Mouse (Mus musculus) regulatory T cell (primary cell): Measurements from ENCODE around the gene Skap1.

ENCODE experiments used
- in situ Hi-C: fragments of 300-600 bp; cut with MboI, MseI; formaldehyde crosslinking; loops from one replicate; pipeline ENCODE4 v1.15.1; 2025; ENCODE audit warnings: high pct_unique_total_duplicates

The Skap1 gene

GRCm38 (mm10) chr11:96465426-96466056, 1.1 kb downstream of the Skap1 start:
- in situ Hi-C loops: no loop called here

GRCm38 (mm10) chr11:96466382-96466781, 2.0 kb downstream of the Skap1 start:
- in situ Hi-C loops: no loop called here

GRCm38 (mm10) chr11:96466987-96467386, 2.6 kb downstream of the Skap1 start:
- in situ Hi-C loops: no loop called here

- in situ Hi-C loops: no loop called here
Measured at GRCm38 (mm10) chr11:96468048-96468745, 3.8 kb downstream of the Skap1 start.

GRCm38 (mm10) chr11:96482711-96483110, 18.3 kb downstream of the Skap1 start:
- in situ Hi-C loops: no loop called here

- in situ Hi-C loops: no loop called here
Measured at GRCm38 (mm10) chr11:96483179-96483578, 18.8 kb downstream of the Skap1 start.

- in situ Hi-C loops: no loop called here
Measured at GRCm38 (mm10) chr11:96498481-96498880, 34.1 kb downstream of the Skap1 start.

GRCm38 (mm10) chr11:96501042-96501441, 36.6 kb downstream of the Skap1 start:
- in situ Hi-C loops: no loop called here

GRCm38 (mm10) chr11:96502948-96503347, 38.6 kb downstream of the Skap1 start:
- in situ Hi-C loops: no loop called here

- in situ Hi-C loops: no loop called here
Measured at GRCm38 (mm10) chr11:96504509-96505119, 40.2 kb downstream of the Skap1 start.

GRCm38 (mm10) chr11:96505841-96506240, 41.4 kb downstream of the Skap1 start:
- in situ Hi-C loops: no loop called here

- in situ Hi-C loops: no loop called here
Measured at GRCm38 (mm10) chr11:96515164-96515563, 50.8 kb downstream of the Skap1 start.

GRCm38 (mm10) chr11:96524541-96524940, 60.1 kb downstream of the Skap1 start:
- in situ Hi-C loops: no loop called here

GRCm38 (mm10) chr11:96526137-96526621, 61.8 kb downstream of the Skap1 start:
- in situ Hi-C loops: no loop called here

GRCm38 (mm10) chr11:96531757-96532433, 67.5 kb downstream of the Skap1 start:
- in situ Hi-C loops: no loop called here

- in situ Hi-C loops: no loop called here
Measured at GRCm38 (mm10) chr11:96534531-96534930, 70.1 kb downstream of the Skap1 start.

- in situ Hi-C loops: no loop called here
Measured at GRCm38 (mm10) chr11:96536146-96536545, 71.8 kb downstream of the Skap1 start.

GRCm38 (mm10) chr11:96542003-96542402, 77.6 kb downstream of the Skap1 start:
- in situ Hi-C loops: loop anchor here (5.0 kb wide), 1 partner anchor 115 kb away; no protein-coding TSS in a partner anchor

GRCm38 (mm10) chr11:96542561-96542960, 78.2 kb downstream of the Skap1 start:
- in situ Hi-C loops: loop anchor here (5.0 kb wide), 1 partner anchor 115 kb away; no protein-coding TSS in a partner anchor

GRCm38 (mm10) chr11:96546428-96546827, 82.0 kb downstream of the Skap1 start:
- in situ Hi-C loops: loop anchor here (5.0 kb wide), 1 partner anchor 244 kb away; the partner anchor contains the start of gene Hoxb5

GRCm38 (mm10) chr11:96550960-96551703, 86.7 kb downstream of the Skap1 start:
- in situ Hi-C loops: loop anchor here (25.0 kb wide), 1 partner anchor 311 kb away; no protein-coding TSS in a partner anchor
